10 mouse cellular contexts compared by ENCODE assay signal in the genomic region with DNA sequence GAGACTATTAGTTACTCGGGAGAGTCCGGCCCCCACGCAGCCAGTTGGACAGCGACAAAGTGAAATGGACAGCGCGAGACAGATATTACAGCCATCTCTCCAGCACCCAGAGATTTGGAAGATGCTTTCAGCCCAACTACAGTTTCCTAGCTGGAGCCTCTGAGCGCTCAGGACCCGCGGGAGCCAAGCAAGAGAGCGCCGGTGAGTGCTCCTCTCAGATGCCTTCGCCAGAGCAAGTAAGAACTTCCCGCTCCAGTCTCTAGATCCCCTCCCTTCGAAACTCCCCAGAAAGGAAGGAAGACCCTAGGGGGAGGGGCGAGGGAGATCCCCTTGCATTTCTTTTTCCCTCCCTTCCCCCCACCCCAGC. TPM values are rescaled to one million over a fixed set of nuclear protein-coding genes. Genes with fewer than 3 reads are reported as not detected.
DNase-seq lines count a peak whose midpoint lies in the region; ATAC-seq lines count a peak whose summit lies in the region.
"Had no signal": no experiment of that assay in that cellular context is flagged by ENCODE, and none has a peak within 500 bp of the region (broad histone marks: within the 10 kb centered on the region; RNA-seq: fewer than 3 reads in every experiment).

No protein-coding gene starts in this region.

- DNase-seq in limb, embryonic 10.5 days (ENCODE audit: low spot score) = no peak
- peak; percentile 14 for DNase-seq in forebrain, embryonic 10.5 days (ENCODE audit: extremely low spot score, low spot score)
- no peak for DNase-seq in spleen, adult 12 weeks (ENCODE audit: low spot score)
- no peak for DNase-seq in retina, postnatal 1 day
- DNase-seq in embryo, embryonic 10.5 days (ENCODE audit: low spot score) = no peak

- H3K4me2 ChIP-seq in limb, embryonic 13.5 days (replicated peaks) = peak overlapping the region; percentile 20
- peak overlapping the region; percentile 87 for H3K4me2 ChIP-seq in hindbrain, embryonic 15.5 days
- peak overlapping the region; percentile 77 for H3K4me2 ChIP-seq in neural tube, embryonic 14.5 days (ENCODE audit: low read depth, low read length)
- H3K4me2 ChIP-seq: heart, embryonic 13.5 days; limb, embryonic 12.5 days had no signal

- H3K27me3 ChIP-seq in limb, embryonic 13.5 days = peaks cover 51% of the 10 kb centered on the region
- H3K27me3 ChIP-seq in limb, embryonic 10.5 days (ENCODE audit: low read depth, poor library complexity, severe bottlenecking) = peaks cover 48% of the 10 kb centered on the region
- H3K27me3 ChIP-seq in forebrain, embryonic 10.5 days (ENCODE audit: poor library complexity, severe bottlenecking) = peaks cover 49% of the 10 kb centered on the region
- H3K27me3 ChIP-seq in hindbrain, embryonic 15.5 days = peaks cover 33% of the 10 kb centered on the region
- H3K27me3 ChIP-seq in neural tube, embryonic 14.5 days (ENCODE audit: control insufficient read depth, insufficient read depth, low read length) = peaks cover 24% of the 10 kb centered on the region

- H3K9me3 ChIP-seq in limb, embryonic 13.5 days = no peaks in the 10 kb centered on the region
- no peaks in the 10 kb centered on the region for H3K9me3 ChIP-seq in limb, embryonic 10.5 days (replicated peaks)
- H3K9me3 ChIP-seq in forebrain, embryonic 10.5 days = no peaks in the 10 kb centered on the region
- H3K9me3 ChIP-seq in hindbrain, embryonic 15.5 days = no peaks in the 10 kb centered on the region
- H3K9me3 ChIP-seq in neural tube, embryonic 14.5 days (ENCODE audit: control insufficient read depth, low read length) = no peaks in the 10 kb centered on the region
- H3K9me3 ChIP-seq: heart, embryonic 13.5 days; limb, embryonic 12.5 days had no signal

- H3K27ac ChIP-seq in limb, embryonic 13.5 days = no peak overlapping the region
- H3K27ac ChIP-seq in limb, embryonic 10.5 days = no peak overlapping the region
- H3K27ac ChIP-seq in forebrain, embryonic 10.5 days = no peak overlapping the region
- no peak overlapping the region for H3K27ac ChIP-seq in hindbrain, embryonic 15.5 days (replicated peaks)
- no peak overlapping the region for H3K27ac ChIP-seq in neural tube, embryonic 14.5 days (ENCODE audit: low read depth, low read length)
- H3K27ac ChIP-seq: heart, embryonic 13.5 days; limb, embryonic 12.5 days had no signal

- no peaks in the 10 kb centered on the region for H3K36me3 ChIP-seq in limb, embryonic 13.5 days
- H3K36me3 ChIP-seq in limb, embryonic 10.5 days = no peaks in the 10 kb centered on the region
- no peaks in the 10 kb centered on the region for H3K36me3 ChIP-seq in forebrain, embryonic 10.5 days (replicated peaks)
- no peaks in the 10 kb centered on the region for H3K36me3 ChIP-seq in hindbrain, embryonic 15.5 days
- H3K36me3 ChIP-seq in neural tube, embryonic 14.5 days (ENCODE audit: control insufficient read depth, insufficient read depth, low read length) = no peaks in the 10 kb centered on the region
- H3K36me3 ChIP-seq: heart, embryonic 13.5 days; limb, embryonic 12.5 days had no signal

- no peak for ATAC-seq in limb, embryonic 13.5 days (ENCODE audit: low FRiP score, low read depth)
- ATAC-seq in hindbrain, embryonic 15.5 days (ENCODE audit: low FRiP score, low read depth) = peak; percentile 42
- peak; percentile 15; the same call in 1 of the 2 replicates for ATAC-seq in neural tube, embryonic 14.5 days (ENCODE audit: low read depth)

- H3K4me1 ChIP-seq in limb, embryonic 13.5 days = no peaks in the 10 kb centered on the region
- H3K4me1 ChIP-seq in limb, embryonic 10.5 days = no peaks in the 10 kb centered on the region
- peaks cover 28% of the 10 kb centered on the region for H3K4me1 ChIP-seq in forebrain, embryonic 10.5 days
- H3K4me1 ChIP-seq in hindbrain, embryonic 15.5 days (replicated peaks) = peaks cover 16% of the 10 kb centered on the region
- 0 out of 2 replicates have a peak, but pooled peaks cover 5% of the 10 kb centered on the region for H3K4me1 ChIP-seq in neural tube, embryonic 14.5 days (ENCODE audit: control insufficient read depth, insufficient read depth, low read length)
- H3K4me1 ChIP-seq: heart, embryonic 13.5 days; limb, embryonic 12.5 days had no signal

- no peak overlapping the region for H3K9ac ChIP-seq in limb, embryonic 13.5 days
- peak overlapping the region; percentile 44 for H3K9ac ChIP-seq in hindbrain, embryonic 15.5 days
- H3K9ac ChIP-seq in neural tube, embryonic 14.5 days (replicated peaks; ENCODE audit: low read depth, low read length) = peak overlapping the region; percentile 37; the same call in 1 of the 2 replicates
- H3K9ac ChIP-seq: heart, embryonic 13.5 days; limb, embryonic 12.5 days had no signal

- WGBS in limb, embryonic 13.5 days = 2% methylated on average over 15 of the region's 15 CpGs
- under 1% methylated on average over 15 of the region's 15 CpGs for WGBS in limb, embryonic 10.5 days
- WGBS in forebrain, embryonic 10.5 days = under 1% methylated on average over 15 of the region's 15 CpGs
- 2% methylated on average over 15 of the region's 15 CpGs for whole genome bisulfite sequencing in hindbrain, embryonic 15.5 days
- 0% methylated on average over 14 of the region's 15 CpGs for WGBS in neural tube, embryonic 14.5 days

- no peak overlapping the region for H3K4me3 ChIP-seq in limb, embryonic 13.5 days
- H3K4me3 ChIP-seq in limb, embryonic 10.5 days = no peak overlapping the region
- H3K4me3 ChIP-seq in forebrain, embryonic 10.5 days = peak overlapping the region; percentile 38
- peak overlapping the region; percentile 55 for H3K4me3 ChIP-seq in hindbrain, embryonic 15.5 days
- H3K4me3 ChIP-seq in neural tube, embryonic 14.5 days (ENCODE audit: low read depth, low read length) = peak overlapping the region; percentile 39
- H3K4me3 ChIP-seq: heart, embryonic 13.5 days; limb, embryonic 12.5 days had no signal

RNA-seq across cellular contexts. Expression of a gene that starts 0.4 kb away (rescaled TPM):
- polyA plus RNA-seq in limb, embryonic 13.5 days (2015; fragmentation: Nextera tagmentation; extraction: Ambion mirVana) = 0.14 and 0.20 TPM in 2 replicates
- not detected in 2 replicates for polyA plus RNA-seq in limb, embryonic 10.5 days (2016; fragmentation: Nextera tagmentation; extraction: Ambion mirVana)
- not detected in 2 replicates for polyA plus RNA-seq in forebrain, embryonic 10.5 days (2016; fragmentation: Nextera tagmentation; extraction: Ambion mirVana)
- 4.1 and 4.8 TPM in 2 replicates for polyA plus RNA-seq in hindbrain, embryonic 15.5 days (2015; fragmentation: Nextera tagmentation; extraction: Ambion mirVana)
- polyA plus RNA-seq in neural tube, embryonic 14.5 days (2014; fragmentation: Nextera tagmentation; extraction: Ambion mirVana) = 3.9 and 4.8 TPM in 2 replicates
- polyA plus RNA-seq: heart, embryonic 13.5 days; limb, embryonic 12.5 days had no signal

Comparison
In these comparisons a context has a peak if more than half of its experiments do, and no peak if none do; other contexts are left out.
1. H3K4me2 ChIP-seq: peak in every context shown above with its lines; median percentile 87 in hindbrain, embryonic 15.5 days; 77 in neural tube, embryonic 14.5 days; 20 in limb, embryonic 13.5 days.
2. H3K4me3 ChIP-seq: peak in forebrain, embryonic 10.5 days (single experiment), hindbrain, embryonic 15.5 days (single experiment) and neural tube, embryonic 14.5 days (single experiment); none in limb, embryonic 13.5 days (single experiment) and limb, embryonic 10.5 days (single experiment).